Mouse (Mus musculus) thymus, adult 2 months (tissue): Measurements from ENCODE around the gene Prrt1. TPM values are rescaled to one million over a fixed set of nuclear protein-coding genes. Genes with fewer than 3 reads are reported as not detected.

Source experiments
- DNase-seq: peaks from one replicate; pipeline ENCODE4 v3.0.0; 2021
- H3K27ac ChIP-seq: fragments of 200-500 bp; 2 replicates; pipeline ENCODE4 v1.5.1; 2012; ENCODE audit warnings: low read length, control low read depth; ENCODE audit not compliant: control insufficient read depth, insufficient read depth
- H3K27me3 ChIP-seq: fragments of 200-500 bp; 2 replicates; pipeline ENCODE4 v1.6.1; 2012; ENCODE audit warnings: mild to moderate bottlenecking, low read length, moderate library complexity, mixed read lengths; ENCODE audit not compliant: control insufficient read depth, insufficient read depth
- H3K36me3 ChIP-seq: fragments of 200-500 bp; 2 replicates; pipeline ENCODE4 v1.6.1; 2012; ENCODE audit warnings: mild to moderate bottlenecking, low read length, moderate library complexity; ENCODE audit not compliant: control insufficient read depth, insufficient read depth
- H3K4me1 ChIP-seq: fragments of 200-500 bp; replicated peaks from 2 replicates; pipeline ENCODE4 v1.6.1; 2012; ENCODE audit warnings: low read length; ENCODE audit not compliant: control insufficient read depth, insufficient read depth
- H3K4me3 ChIP-seq: fragments of 200-500 bp; 2 replicates; pipeline ENCODE4 v1.5.1; 2012; ENCODE audit warnings: mild to moderate bottlenecking, low read length, control low read depth, moderate library complexity; ENCODE audit not compliant: control insufficient read depth, insufficient read depth
- CTCF ChIP-seq: fragments of 200-500 bp; IDR thresholded peaks from 2 replicates; pipeline ENCODE4 v1.5.1; 2012; ENCODE audit warnings: mild to moderate bottlenecking, control low read depth, low read length, moderate library complexity, borderline replicate concordance; ENCODE audit not compliant: control insufficient read depth, poor library complexity, insufficient read depth; ENCODE audit errors: extremely low read depth
- POLR2A ChIP-seq: fragments of 200-500 bp; IDR thresholded peaks from 2 replicates; pipeline ENCODE4 v1.6.1; 2012; ENCODE audit warnings: mild to moderate bottlenecking, low read length, control low read depth, moderate library complexity; ENCODE audit not compliant: control insufficient read depth, poor library complexity, insufficient read depth; ENCODE audit errors: extremely low read depth
- WGBS: fragments of 180-500 bp; shearing (Covaris S2); methylation state at CpG from one replicate; pipeline ENCODE4 v1.1.7; 2018; 5-methylcytosine and 5-hydroxymethylcytosine counted together
- polyA plus RNA-seq: library from polyadenylated mRNA; depleted of rRNA; stranded (reverse); fragments of >200 nt; gene quantifications from 2 replicates; pipeline ENCODE4 v1.2.3, GENCODE M21; 2012

Gene Prrt1
- polyA plus RNA-seq, 1 experiment, result 361 TPM

- Histone ChIP-seq H3K4me1 (peaks cover 27% of the 10 kb centered on the region), H3K27me3 (no peaks in the 10 kb centered on the region), H3K4me3 (peak overlapping the region; percentile 89), H3K27ac (peak overlapping the region; percentile 89), H3K36me3 (peaks cover 13% of the 10 kb centered on the region)
- peak; percentile 58 for DNase-seq
- under 1% methylated on average over 18 of the region's 18 CpGs for WGBS
- TF ChIP-seq POLR2A, result no peak
- TF ChIP-seq CTCF, result 0 out of 2 replicates have a peak, but pooled peaks have one; percentile 64
Measured at GRCm38 (mm10) chr17:34626773-34627092, 2.6 kb upstream of the Prrt1 start.

- WGBS, result under 1% methylated on average over 45 of the region's 45 CpGs
- Histone ChIP-seq H3K4me1 (peaks cover 32% of the 10 kb centered on the region), H3K36me3 (peaks cover 7% of the 10 kb centered on the region), H3K27ac (peak overlapping the region; percentile 91), H3K27me3 (no peaks in the 10 kb centered on the region), H3K4me3 (peak overlapping the region; percentile 89)
- DNase-seq, result peak; percentile 80
- TF ChIP-seq POLR2A, result no peak
- TF ChIP-seq CTCF, result no peak
Measured at GRCm38 (mm10) chr17:34627093-34627942, 2.0 kb upstream of the Prrt1 start.

- DNase-seq, result peak; percentile 69
Measured at GRCm38 (mm10) chr17:34627943-34628643, 1.2 kb upstream of the Prrt1 start, which contains the start of gene Ppt2. Ppt2 (minus strand) TSS chr17:34628510.

GRCm38 (mm10) chr17:34628644-34628967 lies 727 bp upstream of the Prrt1 start:
- H3K4me3 ChIP-seq, result peak overlapping the region; percentile 89

More at GRCm38 (mm10) chr17:34627943-34628643, 1.2 kb upstream of the Prrt1 start, which contains the start of gene Ppt2:
- 6% methylated on average over 29 of the region's 29 CpGs for WGBS
- Histone ChIP-seq H3K36me3 (no peaks in the 10 kb centered on the region; the same call in 1 of the 2 replicates), H3K4me1 (peaks cover 35% of the 10 kb centered on the region), H3K27ac (peak within 1 kb of the TSS; percentile 91), H3K4me3 (peak within 1 kb of the TSS; percentile 97), H3K27me3 (no peaks in the 10 kb centered on the region)
- no peak for TF ChIP-seq CTCF
- peak; percentile 38; the same call in 1 of the 2 replicates for TF ChIP-seq POLR2A

GRCm38 (mm10) chr17:34629796-34630603 lies 667 bp downstream of the Prrt1 start:
- Histone ChIP-seq H3K36me3 (no peaks in the 10 kb centered on the region), H3K27me3 (no peaks in the 10 kb centered on the region), H3K4me1 (peaks cover 40% of the 10 kb centered on the region), H3K27ac (peak overlapping the region; percentile 95), H3K4me3 (peak overlapping the region; percentile 97)
- WGBS, result 7% methylated on average over 12 of the region's 12 CpGs
- TF ChIP-seq CTCF (no peak), POLR2A (peak; percentile 72)
- DNase-seq, result peak; percentile 81

More at GRCm38 (mm10) chr17:34628644-34628967, 727 bp upstream of the Prrt1 start:
- no peak for TF ChIP-seq CTCF
- TF ChIP-seq POLR2A, result no peak
- WGBS, result 19% methylated on average over 5 of the region's 5 CpGs
- peak; percentile 58 for DNase-seq
- Histone ChIP-seq H3K36me3 (no peaks in the 10 kb centered on the region; the same call in 1 of the 2 replicates), H3K4me1 (peaks cover 39% of the 10 kb centered on the region), H3K27me3 (no peaks in the 10 kb centered on the region), H3K27ac (peak overlapping the region; percentile 91)

GRCm38 (mm10) chr17:34630761-34631301 lies 1.5 kb downstream of the Prrt1 start:
- under 1% methylated on average over 47 of the region's 48 CpGs for WGBS
- Histone ChIP-seq H3K4me1 (peaks cover 40% of the 10 kb centered on the region), H3K4me3 (peak overlapping the region; percentile 97), H3K36me3 (no peaks in the 10 kb centered on the region), H3K27me3 (no peaks in the 10 kb centered on the region), H3K27ac (peak overlapping the region; percentile 95)
- peak; percentile 71 for DNase-seq
- 0 out of 2 replicates have a peak, but pooled peaks have one; percentile 32 for TF ChIP-seq CTCF
- TF ChIP-seq POLR2A, result peak; percentile 47; the same call in 1 of the 2 replicates
